Mouse (Mus musculus): ENCODE measurements around the gene Cblb. TPM values are rescaled to one million over a fixed set of nuclear protein-coding genes. Genes with fewer than 3 reads are reported as not detected.

Gene Cblb
- total RNA-seq, 2 experiments from 2014 or later = 11.5 to 14.8 TPM

- no peak for DNase-seq
Measured at GRCm38 (mm10) chr16:52132808-52133490, 101.9 kb downstream of the Cblb start.

- peak; percentile 57 for DNase-seq
Measured at GRCm38 (mm10) chr16:52134631-52135227, 103.7 kb downstream of the Cblb start.

- DNase-seq = no peak
Measured at GRCm38 (mm10) chr16:52135689-52136390, 104.8 kb downstream of the Cblb start.

DNA sequence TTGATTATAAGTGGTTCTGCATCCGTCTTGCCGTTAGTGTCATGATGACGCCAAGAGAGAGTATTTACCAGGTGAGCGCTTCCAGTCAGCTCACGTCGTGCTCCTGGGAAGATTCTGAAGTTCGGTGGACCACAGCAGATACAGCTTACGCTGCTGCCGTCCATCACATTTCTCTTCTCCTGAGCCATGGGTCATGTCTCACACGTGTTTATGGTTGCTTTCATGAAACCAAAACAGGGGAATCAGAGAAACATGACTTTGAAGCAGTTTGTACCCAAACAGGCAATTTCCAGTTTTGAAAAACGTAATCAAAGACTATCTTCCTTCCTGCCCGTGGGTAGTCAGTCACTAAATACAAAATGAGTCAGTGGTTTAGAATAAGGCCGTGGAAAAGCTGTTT, 112.1 kb downstream of the Cblb start:
- no peak for DNase-seq

DNA sequence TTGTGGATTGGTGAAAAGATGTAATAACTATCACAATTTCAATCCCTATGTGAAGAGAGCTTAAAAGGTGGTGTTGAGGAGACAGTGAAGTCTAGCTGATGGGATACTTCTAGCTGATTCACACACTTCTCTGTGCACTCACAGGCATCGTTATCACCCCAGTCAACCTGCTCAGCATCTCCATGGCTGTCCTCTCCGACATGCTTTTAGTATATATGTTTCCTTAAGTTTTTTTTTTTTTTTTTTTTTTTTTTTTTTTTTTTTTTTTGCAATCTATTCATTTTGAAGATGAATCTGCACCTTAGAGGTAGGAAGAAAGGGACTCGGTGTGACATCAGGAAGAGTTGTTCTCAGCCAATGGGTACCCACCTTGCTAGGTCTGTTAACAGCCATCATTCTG, 112.8 kb downstream of the Cblb start:
- DNase-seq = no peak

GRCm38 (mm10) chr16:52144792-52145191, 113.8 kb downstream of the Cblb start:
- no peak for DNase-seq

GRCm38 (mm10) chr16:52145552-52145951, 114.5 kb downstream of the Cblb start:
- no peak for DNase-seq

GRCm38 (mm10) chr16:52146976-52147696, 116.1 kb downstream of the Cblb start:
- DNase-seq = no peak

GRCm38 (mm10) chr16:52148041-52148440, 117.0 kb downstream of the Cblb start:
- DNase-seq = no peak

GRCm38 (mm10) chr16:52149135-52149769, 118.2 kb downstream of the Cblb start:
- DNase-seq = no peak

- DNase-seq = no peak
Measured at GRCm38 (mm10) chr16:52155030-52155696, 124.1 kb downstream of the Cblb start.

GRCm38 (mm10) chr16:52159958-52160504, 129.0 kb downstream of the Cblb start:
- no peak for DNase-seq

DNA sequence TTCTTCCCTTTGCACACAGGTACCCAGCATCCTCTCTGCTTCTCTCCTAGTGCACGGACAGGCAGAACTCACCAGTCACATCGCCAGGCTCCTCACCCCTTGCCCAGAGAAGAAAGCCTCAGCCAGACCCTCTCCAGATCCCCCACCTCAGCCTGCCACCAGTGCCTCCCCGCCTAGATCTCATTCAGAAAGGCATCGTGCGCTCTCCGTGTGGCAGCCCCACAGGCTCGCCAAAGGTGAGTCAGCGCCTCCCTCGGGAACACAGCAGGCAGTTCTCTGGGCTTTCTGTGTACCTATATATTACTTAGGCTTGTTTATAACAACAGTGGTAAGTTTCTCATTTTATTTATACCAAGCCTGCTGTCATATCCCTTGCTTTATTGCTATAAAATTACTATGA, 133.2 kb downstream of the Cblb start:
- DNase-seq = no peak

DNA sequence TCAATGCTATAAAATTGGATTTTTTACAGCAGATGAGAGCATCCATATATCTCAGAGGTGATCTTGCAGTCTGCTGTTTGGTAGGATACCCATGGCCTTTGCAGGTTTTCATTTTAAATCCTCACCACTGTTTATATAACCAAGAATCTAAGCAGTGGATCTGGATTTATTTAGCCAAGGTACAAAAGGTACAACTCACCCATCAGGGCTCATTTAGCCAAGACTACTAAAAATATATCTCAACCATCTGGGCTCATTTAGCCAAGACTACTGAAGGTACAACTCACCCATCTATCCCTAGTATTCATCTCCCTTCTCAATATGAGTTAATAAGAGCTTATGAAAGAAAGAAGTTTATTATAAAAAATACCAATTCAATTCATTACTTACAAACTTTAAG, 142.2 kb downstream of the Cblb start:
- DNase-seq = no peak

GRCm38 (mm10) chr16:52179839-52180238, 148.8 kb downstream of the Cblb start:
- DNase-seq = no peak

- no peak for DNase-seq
Measured at GRCm38 (mm10) chr16:52182057-52182456, 151.0 kb downstream of the Cblb start.

DNA sequence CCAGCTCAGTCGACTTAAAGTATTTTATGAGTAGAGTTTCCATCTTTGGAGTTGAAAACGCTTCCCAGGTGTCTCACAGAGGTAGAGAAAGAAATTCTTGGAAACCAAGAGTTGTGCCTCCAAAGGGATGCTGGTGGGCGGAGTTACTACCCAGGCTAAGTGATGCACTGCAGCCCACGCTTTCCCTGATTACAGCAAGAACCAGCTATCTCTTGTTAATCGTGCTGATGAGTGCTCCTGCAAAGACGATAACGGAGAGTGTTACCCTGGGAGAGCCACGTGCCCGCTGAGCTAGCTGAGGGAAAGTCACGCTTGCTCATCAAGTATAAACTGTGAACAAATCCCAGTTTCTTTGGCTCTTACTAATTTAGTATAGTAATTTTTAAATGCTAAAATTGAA, 153.3 kb downstream of the Cblb start:
- no peak for DNase-seq

DNA sequence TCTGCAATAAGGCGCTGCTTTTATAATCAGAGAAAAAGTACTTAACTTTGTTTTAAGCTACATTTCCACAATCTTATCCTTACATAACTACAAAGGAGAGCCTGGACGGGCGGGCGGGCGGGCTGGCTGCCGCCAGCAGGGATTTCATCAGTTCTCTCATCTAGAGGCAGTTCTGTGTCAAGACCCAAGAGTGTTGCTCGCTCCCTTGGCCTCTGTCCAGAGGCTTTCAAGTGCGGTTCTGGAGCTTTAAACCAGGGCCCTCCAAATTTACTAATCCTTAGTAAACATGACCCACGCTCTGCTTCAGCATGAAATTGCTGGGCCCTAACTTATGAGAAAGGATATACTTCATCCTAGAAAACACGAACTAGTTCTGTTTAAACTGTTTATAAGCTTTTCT, 155.7 kb downstream of the Cblb start:
- peak; percentile 45 for DNase-seq

GRCm38 (mm10) chr16:52189103-52189502, 158.1 kb downstream of the Cblb start:
- DNase-seq = no peak

GRCm38 (mm10) chr16:52190714-52191113, 159.7 kb downstream of the Cblb start:
- no peak for DNase-seq

- peak; percentile 25 for DNase-seq
Measured at GRCm38 (mm10) chr16:52194040-52194439, 163.0 kb downstream of the Cblb start.
